Mouse (Mus musculus) kidney, adult 18-20 months (tissue): ENCODE data around the gene Zfp575.

ENCODE experiments used
- DNase-seq: peaks from one replicate; pipeline ENCODE4 v3.0.0; 2021

Zfp575 gene

GRCm38 (mm10) chr7:24561450-24561849, 26.0 kb downstream of the Zfp575 start:
- no peak for DNase-seq

- peak; percentile 49 for DNase-seq
Measured at GRCm38 (mm10) chr7:24555786-24556185, 31.7 kb downstream of the Zfp575 start.

- no peak for DNase-seq
Measured at GRCm38 (mm10) chr7:24551985-24552759, 35.3 kb downstream of the Zfp575 start.

GRCm38 (mm10) chr7:24547534-24548036, 39.9 kb downstream of the Zfp575 start:
- DNase-seq, result no peak

GRCm38 (mm10) chr7:24546634-24547389, 40.6 kb downstream of the Zfp575 start:
- DNase-seq, result peak; percentile 98

GRCm38 (mm10) chr7:24546068-24546614, 41.3 kb downstream of the Zfp575 start, which contains the start of the genes Pinlyp and Xrcc1:
Gene Pinlyp, minus strand, starts transcription at chr7:24546118.
Gene Xrcc1, plus strand, starts transcription at chr7:24546289.
- no peak for DNase-seq

- DNase-seq, result no peak
Measured at GRCm38 (mm10) chr7:24544506-24544905, 42.9 kb downstream of the Zfp575 start.

GRCm38 (mm10) chr7:24539686-24540085, 47.8 kb downstream of the Zfp575 start:
- no peak for DNase-seq

- DNase-seq, result no peak
Measured at GRCm38 (mm10) chr7:24538701-24539100, 48.7 kb downstream of the Zfp575 start.

GRCm38 (mm10) chr7:24538154-24538553, 49.3 kb downstream of the Zfp575 start:
- DNase-seq, result peak; percentile 57

- no peak for DNase-seq
Measured at GRCm38 (mm10) chr7:24537591-24537990, 49.9 kb downstream of the Zfp575 start.

- DNase-seq, result no peak
Measured at GRCm38 (mm10) chr7:24537081-24537480, 50.4 kb downstream of the Zfp575 start.

- DNase-seq, result no peak
Measured at GRCm38 (mm10) chr7:24534301-24534700, 53.1 kb downstream of the Zfp575 start.
